8 mouse cellular contexts compared by ENCODE assay signal in the genomic region with DNA sequence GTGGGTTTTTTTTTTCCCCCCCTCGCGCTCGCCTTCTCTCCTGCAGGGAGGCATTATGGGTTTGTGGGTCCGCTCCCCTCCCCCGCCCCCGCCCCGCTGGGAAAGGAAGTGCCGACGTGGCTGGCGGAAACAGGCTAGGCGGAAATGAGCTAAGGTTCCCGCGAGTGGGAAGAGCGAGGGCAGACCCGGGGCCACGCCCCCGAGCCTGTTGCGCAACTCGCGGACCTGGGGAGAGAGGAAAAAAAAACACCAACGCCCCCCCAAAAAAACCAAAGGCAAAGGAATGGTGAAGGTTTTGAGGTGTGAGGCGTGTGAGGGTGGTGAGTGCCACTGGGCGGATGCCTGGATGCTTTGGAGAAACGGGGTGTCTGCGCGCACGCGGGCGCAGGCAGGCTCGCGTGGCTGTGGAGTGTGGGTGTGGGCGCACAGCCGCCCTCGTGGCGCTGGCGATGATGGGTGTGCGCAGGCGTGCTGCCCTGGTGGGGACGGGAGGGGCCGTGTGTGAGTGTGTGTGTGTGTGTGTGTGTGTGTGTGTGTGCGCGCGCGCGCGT. TPM values are rescaled to one million over a fixed set of nuclear protein-coding genes. Genes with fewer than 3 reads are reported as not detected.
DNase-seq lines count a peak whose midpoint lies in the region; ATAC-seq lines count a peak whose summit lies in the region.

No protein-coding gene starts in this region.

- H3K27me3 ChIP-seq in erythroblast, embryonic 14.5 days (ENCODE audit: control insufficient read depth) = no peaks in the 10 kb centered on the region
- no peaks in the 10 kb centered on the region for H3K27me3 ChIP-seq in heart, embryonic 16.5 days (ENCODE audit: control insufficient read depth, insufficient read depth, low read length)
- H3K27me3 ChIP-seq in lung, embryonic 15.5 days = no peaks in the 10 kb centered on the region

- peaks cover 15% of the 10 kb centered on the region for H3K36me3 ChIP-seq in erythroblast, embryonic 14.5 days (ENCODE audit: control insufficient read depth)
- H3K36me3 ChIP-seq in heart, embryonic 16.5 days (ENCODE audit: control insufficient read depth, insufficient read depth) = no peaks in the 10 kb centered on the region
- H3K36me3 ChIP-seq in lung, embryonic 15.5 days = peaks cover 5% of the 10 kb centered on the region; the same call in 1 of the 2 replicates

- DNase-seq in CD4-positive helper T cell, adult 2 months (ENCODE audit: low read depth, low spot score) = peak; percentile 92
- DNase-seq in adrenal gland, postnatal 4 days (ENCODE audit: low spot score in 2 of 2) = peak; percentile 42 to 69
- peak; percentile 59 to 86 for DNase-seq in layer of hippocampus, adult 18-20 months (ENCODE audit: low spot score in 2 of 2)
- DNase-seq in ovary, postnatal 10 days (ENCODE audit: low spot score) = peak; percentile 38
- DNase-seq in thymus, postnatal 10 days (ENCODE audit: low spot score in 2 of 2) = peak; percentile 64 to 75

- peak; percentile 74 for ATAC-seq in heart, embryonic 16.5 days (replicated peaks; ENCODE audit: extremely low read depth, insufficient read depth, low FRiP score)
- peak; percentile 78 for ATAC-seq in lung, embryonic 15.5 days (ENCODE audit: borderline replicate concordance, extremely low read depth, low FRiP score, low TSS enrichment)

- peak overlapping the region; percentile 69 for H3K4me2 ChIP-seq in heart, embryonic 16.5 days (ENCODE audit: low read depth, low read length)
- peak overlapping the region; percentile 55 for H3K4me2 ChIP-seq in lung, embryonic 15.5 days

- H3K9ac ChIP-seq in heart, embryonic 16.5 days (ENCODE audit: low read length) = peak overlapping the region; percentile 78
- peak overlapping the region; percentile 52 for H3K9ac ChIP-seq in lung, embryonic 15.5 days

- H3K27ac ChIP-seq in heart, embryonic 16.5 days (ENCODE audit: low read length) = peak overlapping the region; percentile 93
- peak overlapping the region; percentile 94 for H3K27ac ChIP-seq in lung, embryonic 15.5 days

- 27% methylated on average over 42 of the region's 46 CpGs for WGBS in heart, embryonic 16.5 days
- 17% methylated on average over 43 of the region's 46 CpGs for WGBS in lung, embryonic 15.5 days

- peaks cover 7% of the 10 kb centered on the region; the same call in 1 of the 2 replicates for H3K9me3 ChIP-seq in erythroblast, embryonic 14.5 days (ENCODE audit: control insufficient read depth, low read length)
- H3K9me3 ChIP-seq in heart, embryonic 16.5 days (replicated peaks; ENCODE audit: control insufficient read depth, low read length) = no peaks in the 10 kb centered on the region
- H3K9me3 ChIP-seq in lung, embryonic 15.5 days = no peaks in the 10 kb centered on the region

- peaks cover 21% of the 10 kb centered on the region for H3K4me1 ChIP-seq in erythroblast, embryonic 14.5 days (ENCODE audit: control insufficient read depth)
- no peaks in the 10 kb centered on the region for H3K4me1 ChIP-seq in heart, embryonic 16.5 days (ENCODE audit: control insufficient read depth, insufficient read depth, low read length)
- 0 out of 2 replicates have a peak, but pooled peaks cover 8% of the 10 kb centered on the region for H3K4me1 ChIP-seq in lung, embryonic 15.5 days

- H3K4me3 ChIP-seq in erythroblast, embryonic 14.5 days (replicated peaks) = peak overlapping the region; percentile 81
- peak overlapping the region; percentile 65 for H3K4me3 ChIP-seq in heart, embryonic 16.5 days (ENCODE audit: low read length)
- H3K4me3 ChIP-seq in lung, embryonic 15.5 days = peak overlapping the region; percentile 53

RNA-seq across cellular contexts. Expression of gene Morf4l2, which starts 1.8 kb away (rescaled TPM):
- total RNA-seq in adrenal gland, postnatal 4 days (2021) = 100 to 1,000 TPM; 354 to 367 TPM
- 17.3 and 24.0 TPM in 2 replicates for polyA plus RNA-seq in erythroblast, embryonic 14.5 days (2012)
- polyA plus RNA-seq in heart, embryonic 16.5 days (2015; fragmentation: Nextera tagmentation; extraction: Ambion mirVana) = 292 and 337 TPM in 2 replicates
- 100 to 1,000 TPM; 362 to 377 TPM for total RNA-seq in layer of hippocampus, adult 18-20 months (2021)
- polyA plus RNA-seq in lung, embryonic 15.5 days (2015; fragmentation: Nextera tagmentation; extraction: Ambion mirVana) = 549 and 553 TPM in 2 replicates

RNA-seq across cellular contexts. Expression of gene Tceal1, which starts 33.9 kb away (rescaled TPM):
- total RNA-seq in adrenal gland, postnatal 4 days (2021) = 1 to 10 TPM; 9.5 to 9.8 TPM
- not detected in 2 replicates for polyA plus RNA-seq in erythroblast, embryonic 14.5 days (2012)
- polyA plus RNA-seq in heart, embryonic 16.5 days (2015; fragmentation: Nextera tagmentation; extraction: Ambion mirVana) = 8.7 and 9.3 TPM in 2 replicates
- total RNA-seq in layer of hippocampus, adult 18-20 months (2021) = 10 to 100 TPM; 15.8 to 15.9 TPM
- polyA plus RNA-seq in lung, embryonic 15.5 days (2015; fragmentation: Nextera tagmentation; extraction: Ambion mirVana) = 11.5 and 12.1 TPM in 2 replicates

RNA-seq across cellular contexts. Expression of gene Glra4, which starts 38.2 kb away (rescaled TPM):
- not detected for total RNA-seq in adrenal gland, postnatal 4 days (2021)
- not detected in 2 replicates for polyA plus RNA-seq in erythroblast, embryonic 14.5 days (2012)
- polyA plus RNA-seq in heart, embryonic 16.5 days (2015; fragmentation: Nextera tagmentation; extraction: Ambion mirVana) = not detected in 2 replicates
- under 1 TPM in 1 of 2 experiments, not detected in 1; 0.35 TPM for total RNA-seq in layer of hippocampus, adult 18-20 months (2021)
- 0.10 TPM in 1 of 2 replicates, not detected in the other for polyA plus RNA-seq in lung, embryonic 15.5 days (2015; fragmentation: Nextera tagmentation; extraction: Ambion mirVana)

Comparison
In these comparisons a context has a peak if more than half of its experiments do, and no peak if none do; other contexts are left out.
1. Peak in every context shown above with its lines: DNase-seq, ATAC-seq, H3K4me3 ChIP-seq and H3K27ac ChIP-seq.
2. DNase-seq: peak in every context shown above with its lines; median percentile 92 in CD4-positive helper T cell, adult 2 months; 72 in layer of hippocampus, adult 18-20 months; 70 in thymus, postnatal 10 days; 56 in adrenal gland, postnatal 4 days; 38 in ovary, postnatal 10 days.
3. RNA of gene Morf4l2, which starts 1.8 kb away (polyA plus RNA-seq): 549 to 553 TPM in lung, embryonic 15.5 days and 292 to 337 TPM in heart, embryonic 16.5 days; 17.3 to 24.0 TPM in erythroblast, embryonic 14.5 days; every median in the first group is over 10 times any median in the second.